Mouse (Mus musculus) kidney, adult 9 months (tissue): Measurements from ENCODE around the gene Tspear.
"Not testable (repeated sequence)": the region's sequence is repeated elsewhere in the genome, so short reads cannot be mapped to it uniquely, and the experiment has no call there.

Experiments
- DNase-seq: peaks from one replicate; pipeline ENCODE4 v3.0.0; 2022

Tspear gene

DNA sequence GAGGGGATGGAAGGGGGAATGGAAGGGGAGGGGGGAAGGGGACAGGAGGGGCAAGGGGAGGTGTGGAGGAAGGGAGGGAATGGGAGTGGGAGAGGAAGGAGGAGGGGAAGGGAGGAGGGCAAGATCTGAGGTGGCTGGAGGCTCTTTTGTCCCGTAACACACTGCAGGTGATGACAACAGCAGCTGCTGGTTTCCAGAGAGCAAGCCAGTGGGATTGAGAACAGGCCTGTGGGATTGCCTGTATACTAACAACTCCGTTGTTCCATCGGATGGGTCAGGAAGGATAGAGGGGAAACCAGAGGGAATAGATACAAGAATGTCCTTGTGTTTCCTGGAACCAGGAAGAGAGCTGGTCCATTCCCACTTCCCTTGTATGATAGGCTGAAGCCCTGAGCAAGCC lies 111.3 kb downstream of the Tspear start:
- DNase-seq = no peak

DNA sequence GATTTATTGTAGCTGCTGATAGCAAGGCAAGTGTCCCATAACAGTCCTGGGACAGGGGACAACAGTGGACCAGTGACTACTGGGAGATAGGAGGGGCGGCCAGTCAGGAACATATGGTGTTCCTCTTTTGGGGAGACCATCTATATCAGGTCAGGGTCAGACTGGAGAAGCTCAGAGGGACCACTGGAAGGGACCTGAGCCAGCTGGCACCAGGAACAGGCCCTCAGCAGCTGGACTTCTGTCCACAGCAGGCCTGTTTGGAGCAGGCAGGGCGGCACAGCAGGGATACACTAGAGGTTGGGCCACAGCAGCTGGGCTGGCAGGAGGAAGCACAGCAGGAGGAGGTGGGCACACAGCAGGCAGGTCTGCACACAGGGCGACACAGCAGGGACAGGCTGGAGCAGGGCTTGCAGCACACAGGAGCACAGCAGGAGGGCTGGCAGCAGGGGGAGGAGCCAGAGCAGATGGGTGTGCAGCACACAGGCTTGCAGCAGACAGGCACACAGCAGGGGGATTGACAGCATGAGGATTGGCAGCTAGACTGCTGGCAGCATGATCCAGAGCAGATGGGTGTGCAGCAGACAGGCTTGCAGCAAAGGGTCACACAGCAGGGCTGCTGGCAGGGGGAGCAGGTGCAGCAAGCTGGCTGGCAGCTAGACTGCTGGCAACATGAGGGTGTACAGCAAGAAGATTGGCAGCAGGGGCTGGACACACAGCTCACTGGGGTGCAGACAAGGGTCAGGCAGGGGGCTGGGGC lies 112.0 kb downstream of the Tspear start:
- DNase-seq = not testable (repeated sequence)

DNA sequence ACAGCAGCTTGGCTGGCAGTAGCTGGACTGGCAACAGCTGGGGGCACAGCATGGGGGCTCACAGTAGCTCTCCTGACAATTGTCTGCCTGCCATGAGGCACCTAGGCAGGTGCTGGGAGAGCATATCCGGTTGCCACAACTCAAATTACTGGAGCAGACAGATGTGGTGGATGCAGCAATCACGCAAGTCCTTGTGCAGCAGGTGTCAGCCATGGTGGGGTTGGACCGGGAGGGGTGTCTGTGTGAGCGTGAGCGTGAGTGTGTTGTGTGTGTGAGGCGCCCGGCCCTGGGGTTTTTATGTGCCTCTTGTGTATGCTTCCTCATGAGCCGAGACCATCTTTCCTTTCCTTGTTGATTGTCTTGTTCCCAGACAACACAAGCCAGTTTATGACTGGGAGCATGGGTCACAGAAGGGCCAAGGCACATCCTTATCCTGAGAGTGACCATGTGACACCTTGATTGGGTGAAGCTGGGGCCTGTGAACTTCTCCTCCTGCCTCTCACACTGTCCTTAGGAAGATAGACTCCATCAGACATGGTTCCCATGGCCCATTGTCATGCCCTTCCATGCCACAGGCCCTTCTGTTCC lies 112.6 kb downstream of the Tspear start, which contains the start of gene Gm19668:
Gene Gm19668, minus strand, starts transcription at position 213 of the 588 bp plus-strand sequence.
- DNase-seq = no peak

DNA sequence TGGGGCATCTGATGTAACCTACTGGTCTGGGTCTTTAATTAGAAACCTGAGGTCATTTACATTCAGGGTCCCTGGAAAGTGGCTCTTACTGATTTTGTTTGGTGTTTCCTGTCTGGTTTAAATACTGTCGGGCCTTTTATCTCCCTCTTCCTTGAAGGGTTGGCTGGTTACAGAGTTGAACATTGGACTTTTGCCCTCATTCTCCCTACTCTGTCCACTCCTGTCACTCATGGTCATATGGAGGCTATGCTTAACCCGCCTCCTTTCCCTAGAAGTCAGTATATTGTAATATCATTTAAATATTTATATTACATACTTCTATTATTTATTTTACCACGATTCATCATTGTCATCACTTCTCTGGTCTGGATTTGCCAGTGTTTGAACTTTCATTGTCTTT lies 117.7 kb downstream of the Tspear start:
- peak; percentile 9 for DNase-seq

DNA sequence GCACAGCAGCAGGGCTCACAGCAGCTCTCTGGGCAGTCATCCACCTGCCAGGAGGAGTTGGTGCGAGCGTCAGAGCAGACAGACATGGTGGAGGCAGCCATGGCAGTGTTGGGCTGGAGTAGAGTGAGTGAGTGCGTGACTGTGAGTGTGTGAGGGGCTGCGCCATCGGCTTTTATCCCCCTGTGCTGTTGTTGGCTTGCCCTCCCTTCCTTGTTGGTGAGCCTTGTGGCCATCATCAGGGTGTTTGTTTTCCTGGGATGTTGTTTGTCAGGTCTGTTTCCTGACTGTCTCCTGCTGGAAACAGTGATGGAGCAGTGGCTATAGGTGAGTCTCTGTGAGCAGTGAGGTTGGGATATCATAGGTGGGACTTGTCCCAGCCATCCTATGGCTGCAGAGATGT lies 125.4 kb downstream of the Tspear start, which contains the start of gene Gm9507:
Gene Gm9507, minus strand, starts transcription at position 101 of the 400 bp plus-strand sequence.
- no peak for DNase-seq

DNA sequence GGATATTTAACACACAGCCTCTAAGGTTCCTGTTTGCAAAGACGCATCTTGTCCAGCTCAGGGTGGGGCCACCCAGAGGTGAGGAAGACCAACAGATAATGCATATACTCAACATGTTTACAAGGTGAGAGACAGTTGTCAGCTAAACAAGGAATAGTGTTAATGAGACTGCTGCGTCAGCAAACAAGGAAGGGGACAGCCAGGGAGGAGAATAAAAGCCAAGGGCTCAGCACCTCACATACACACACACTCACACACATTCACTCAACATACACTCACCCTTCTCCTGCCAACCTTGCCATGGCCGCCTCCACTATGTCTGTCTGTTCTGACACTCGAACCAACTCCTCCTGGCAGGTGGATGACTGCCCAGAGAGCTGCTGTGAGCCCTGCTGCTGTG lies 128.0 kb downstream of the Tspear start, which contains the start of gene Gm2696:
Gene Gm2696, plus strand, starts transcription at position 301 of the 400 bp plus-strand sequence.
- DNase-seq = no peak

DNA sequence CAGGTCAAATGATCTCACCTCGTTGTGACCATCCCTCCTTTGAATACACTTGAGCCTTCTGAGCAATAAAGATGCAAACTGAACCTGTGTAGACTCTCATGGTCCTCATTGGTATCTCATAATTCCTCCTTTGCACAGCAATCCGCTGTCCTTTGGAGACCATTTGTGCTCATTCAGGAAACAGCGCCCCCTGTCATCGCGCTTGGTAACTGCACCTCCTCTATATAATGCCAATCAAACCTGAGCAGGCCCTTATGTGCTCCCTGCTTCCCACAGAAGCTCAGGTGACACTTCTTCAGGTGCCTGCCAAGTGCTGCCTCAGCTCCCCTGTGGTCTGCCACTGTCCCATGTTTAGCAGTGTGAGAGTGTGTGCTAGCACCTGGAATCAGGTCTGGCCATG lies 129.1 kb downstream of the Tspear start:
- DNase-seq = peak; percentile 13

DNA sequence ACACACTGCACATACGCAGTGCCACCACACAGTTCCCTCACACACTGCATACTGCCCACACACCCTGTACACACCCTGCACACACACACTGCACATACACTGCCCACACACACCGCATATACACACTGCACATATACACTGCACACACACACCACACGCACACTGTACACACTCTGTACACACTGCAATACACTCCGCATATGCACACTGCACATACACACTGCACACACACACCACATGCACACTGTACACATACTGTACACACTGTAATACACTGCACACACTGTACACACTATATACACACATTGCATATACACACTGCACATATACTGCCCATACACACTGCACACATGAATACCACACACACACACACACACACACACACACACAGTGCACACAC lies 132.2 kb downstream of the Tspear start:
- no peak for DNase-seq

DNA sequence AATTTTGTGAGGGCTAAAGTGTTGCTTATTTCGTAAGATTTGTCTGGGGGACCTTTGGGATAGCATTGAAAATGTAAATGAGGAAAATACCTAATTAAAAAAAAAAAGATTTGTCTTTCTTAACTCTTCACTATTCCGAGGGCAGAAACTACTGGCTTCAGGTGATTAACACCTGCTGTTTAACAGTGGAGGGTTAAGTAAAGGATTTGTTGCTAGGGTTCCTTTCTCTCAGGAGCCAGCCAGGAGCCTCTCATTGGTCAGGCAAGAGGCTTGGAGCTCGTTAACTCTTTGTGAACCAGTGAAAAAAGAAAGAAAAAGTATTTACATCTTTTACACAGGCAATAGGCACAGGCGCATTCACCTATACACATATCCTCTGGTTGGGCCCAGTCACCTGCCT lies 132.8 kb downstream of the Tspear start:
- no peak for DNase-seq

DNA sequence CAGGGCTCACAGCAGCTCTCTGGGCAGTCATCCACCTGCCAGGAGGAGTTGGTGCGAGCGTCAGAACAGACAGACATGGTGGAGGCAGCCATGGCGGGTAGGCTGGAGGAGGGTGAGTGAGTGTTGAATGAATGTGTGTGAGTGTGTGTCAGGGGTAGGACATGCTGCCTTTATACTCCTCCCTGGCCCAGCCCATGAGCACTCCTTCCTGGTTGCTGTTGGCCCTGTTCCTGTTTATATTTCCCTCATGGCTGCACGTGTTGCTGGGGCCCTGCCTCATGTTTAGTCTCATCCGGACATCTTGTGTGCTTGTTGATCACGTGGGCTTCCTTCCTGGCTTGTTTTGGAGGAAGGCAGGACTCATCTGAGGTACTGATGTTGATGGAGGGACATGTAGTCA lies 140.6 kb downstream of the Tspear start, which contains the start of gene Krtap10-4:
Gene Krtap10-4, minus strand, starts transcription at position 145 of the 400 bp plus-strand sequence.
- no peak for DNase-seq

DNA sequence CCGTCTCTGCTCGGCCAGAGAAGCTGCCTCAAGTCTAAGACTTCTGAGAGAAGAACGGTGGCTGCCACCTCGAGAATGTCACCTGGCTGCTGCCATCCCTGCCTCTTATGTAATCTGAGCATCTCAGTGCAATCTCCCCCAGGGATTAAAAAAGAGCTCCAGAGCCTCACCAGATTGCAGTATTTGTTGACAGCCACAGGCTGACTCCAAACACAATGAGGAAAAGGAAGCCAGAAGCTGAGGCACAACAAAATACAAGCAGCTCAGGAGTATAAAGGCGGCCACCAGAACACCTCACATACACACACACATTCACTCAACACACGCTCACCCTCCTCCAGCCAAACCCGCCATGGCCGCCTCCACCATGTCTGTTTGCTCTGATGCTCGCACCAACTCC lies 149.3 kb downstream of the Tspear start, which contains the start of gene Krtap10-10:
Gene Krtap10-10, plus strand, starts transcription at position 301 of the 400 bp plus-strand sequence.
- no peak for DNase-seq

DNA sequence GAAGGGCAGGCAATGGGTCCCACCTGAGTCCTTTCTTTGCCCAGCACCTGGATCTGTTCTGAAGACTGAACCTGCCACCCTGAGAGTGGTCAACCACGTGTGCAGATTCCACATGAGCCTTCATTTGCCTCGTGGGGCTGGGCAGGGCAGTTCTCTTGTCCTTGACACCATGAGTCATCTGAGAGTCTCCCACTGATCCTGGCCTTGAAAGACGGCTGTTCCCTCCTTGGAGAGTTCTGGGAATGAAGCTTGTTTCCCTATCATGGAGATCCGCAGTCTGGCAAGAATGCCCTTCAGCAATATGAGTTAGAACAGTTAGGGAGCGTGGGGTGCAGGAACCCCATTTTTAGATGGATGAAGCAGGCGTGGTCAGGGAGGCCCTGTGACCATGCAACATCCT lies 152.6 kb downstream of the Tspear start:
- no peak for DNase-seq

DNA sequence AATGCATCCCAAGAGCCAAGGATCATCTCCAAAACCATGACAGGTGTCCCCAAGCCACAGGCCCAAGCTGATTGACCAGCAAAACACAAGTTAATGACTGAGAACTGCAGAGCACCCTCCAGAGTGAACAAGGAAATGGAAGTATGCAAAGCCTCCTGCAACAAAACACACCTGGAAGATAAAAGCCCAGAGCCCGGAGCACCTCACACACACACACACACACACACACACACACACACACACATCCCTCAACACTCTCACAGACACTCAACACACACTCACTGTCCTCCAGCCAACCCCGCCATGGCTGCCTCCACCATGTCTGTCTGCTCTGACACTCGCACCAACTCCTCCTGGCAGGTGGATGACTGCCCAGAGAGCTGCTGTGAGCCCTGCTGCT lies 160.1 kb downstream of the Tspear start, which contains the start of gene Gm36176:
Gene Gm36176, plus strand, starts transcription at position 301 of the 400 bp plus-strand sequence.
- DNase-seq = no peak

DNA sequence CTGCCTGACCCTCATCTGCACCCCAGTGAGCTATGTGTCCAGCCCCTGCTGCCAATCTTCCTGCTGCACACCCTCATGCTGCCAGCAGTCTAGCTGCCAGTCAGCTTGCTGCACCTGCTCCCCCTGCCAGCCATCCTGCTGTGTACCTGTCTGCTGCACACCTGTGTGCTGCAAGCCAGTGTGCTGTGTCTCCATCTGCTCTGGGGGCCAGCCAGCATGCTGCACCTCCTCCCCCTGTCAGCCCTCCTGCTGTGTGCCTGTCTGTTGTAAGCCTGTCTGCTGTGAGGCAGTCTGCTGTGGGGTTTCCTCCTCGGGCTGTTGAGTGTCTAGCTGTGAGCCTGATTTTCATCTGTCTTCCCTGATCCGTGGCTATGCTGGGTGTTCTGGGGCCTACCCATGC lies 160.6 kb downstream of the Tspear start:
- no peak for DNase-seq

DNA sequence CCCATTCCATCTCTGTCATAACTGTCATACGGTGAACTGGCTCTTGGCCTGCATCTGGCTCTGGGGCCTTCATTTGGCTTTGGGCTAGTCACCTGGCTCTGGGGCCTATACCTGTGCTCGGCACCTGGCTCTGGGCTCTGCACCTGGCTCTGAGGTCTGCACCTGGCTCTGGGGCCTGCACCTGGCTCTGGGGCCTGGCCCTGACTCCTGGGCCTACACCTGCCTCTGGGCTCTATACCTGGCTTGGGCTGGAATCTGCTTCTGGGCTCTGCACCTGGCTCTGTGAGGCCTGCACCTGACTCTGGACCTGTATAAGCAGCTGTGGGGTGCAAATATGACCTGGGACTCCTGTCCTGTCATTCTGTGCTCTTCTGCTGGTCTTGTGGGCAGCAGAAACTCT lies 161.2 kb downstream of the Tspear start:
- no peak for DNase-seq

DNA sequence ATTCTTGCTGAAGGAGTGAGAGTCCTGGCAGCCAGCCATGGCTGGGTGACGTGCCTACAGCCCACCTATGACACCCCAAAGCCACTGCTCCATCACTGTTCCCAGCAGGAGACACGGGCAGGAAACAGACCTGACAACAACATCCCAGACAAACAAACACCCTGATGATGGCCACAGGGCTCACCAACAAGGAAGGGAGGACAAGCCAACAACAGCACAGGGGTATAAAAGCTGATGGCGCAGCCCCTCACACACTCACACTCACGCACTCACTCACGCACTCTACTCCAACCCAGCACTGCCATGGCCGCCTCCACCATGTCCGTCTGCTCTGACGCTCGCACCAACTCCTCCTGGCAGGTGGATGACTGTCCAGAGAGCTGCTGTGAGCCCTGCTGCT lies 166.2 kb downstream of the Tspear start, which contains the start of gene Gm10318:
Gene Gm10318, plus strand, starts transcription at position 301 of the 400 bp plus-strand sequence.
- DNase-seq = no peak

DNA sequence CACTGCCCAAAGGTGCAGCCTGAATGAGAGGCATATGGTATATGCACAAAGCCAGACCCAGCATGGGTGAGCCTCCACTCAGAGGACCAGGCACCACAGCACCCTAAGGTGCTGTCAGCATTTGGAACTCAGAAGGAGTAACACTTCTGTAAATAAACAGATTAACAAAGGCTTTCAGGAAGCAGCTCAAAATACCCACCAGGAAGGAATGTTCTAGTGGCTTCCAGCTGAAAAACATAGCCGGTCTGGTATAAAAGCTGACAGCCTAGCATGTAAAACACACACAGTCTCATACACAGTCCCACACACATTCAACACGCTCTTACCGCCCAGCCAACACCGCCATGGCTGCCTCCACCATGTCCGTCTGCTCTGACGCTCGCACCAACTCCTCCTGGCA lies 175.3 kb downstream of the Tspear start, which contains the start of gene Gm3285:
Gene Gm3285, plus strand, starts transcription at position 301 of the 400 bp plus-strand sequence.
- no peak for DNase-seq

DNA sequence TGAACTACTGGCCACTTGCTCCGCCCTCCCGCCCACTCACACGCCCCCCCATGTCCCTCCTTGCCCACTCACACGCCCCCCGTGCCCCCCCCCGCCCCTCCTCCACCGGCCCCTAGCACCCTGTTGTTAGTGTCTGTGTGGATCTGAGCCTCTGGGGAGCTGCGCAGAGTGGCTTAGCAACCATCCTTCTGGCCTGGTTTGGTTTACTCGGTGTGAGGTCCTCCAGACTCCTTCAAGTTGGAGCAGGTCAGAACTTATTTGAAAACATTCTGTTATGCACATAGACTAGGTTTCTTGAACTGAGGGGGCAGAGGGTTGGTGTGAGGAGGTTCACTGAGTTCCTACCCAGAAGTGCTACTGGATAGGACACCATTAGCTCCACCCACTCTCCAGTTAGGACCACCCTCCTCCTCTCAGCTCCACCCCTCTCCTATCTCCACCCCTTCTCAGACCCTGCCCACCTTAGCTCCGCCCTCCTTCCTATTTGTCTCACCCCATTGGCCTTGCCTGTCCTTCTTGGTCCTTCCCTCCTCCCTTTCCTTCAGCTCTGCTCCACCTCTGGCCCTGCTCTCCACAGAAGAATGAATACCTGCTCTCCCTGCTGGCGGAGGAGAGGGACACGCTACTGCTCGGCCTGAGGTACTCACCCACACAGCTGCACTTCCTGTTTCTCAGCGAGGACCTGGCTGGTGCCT lies 177.8 kb downstream of the Tspear start:
- peak; percentile 85 for DNase-seq

DNA sequence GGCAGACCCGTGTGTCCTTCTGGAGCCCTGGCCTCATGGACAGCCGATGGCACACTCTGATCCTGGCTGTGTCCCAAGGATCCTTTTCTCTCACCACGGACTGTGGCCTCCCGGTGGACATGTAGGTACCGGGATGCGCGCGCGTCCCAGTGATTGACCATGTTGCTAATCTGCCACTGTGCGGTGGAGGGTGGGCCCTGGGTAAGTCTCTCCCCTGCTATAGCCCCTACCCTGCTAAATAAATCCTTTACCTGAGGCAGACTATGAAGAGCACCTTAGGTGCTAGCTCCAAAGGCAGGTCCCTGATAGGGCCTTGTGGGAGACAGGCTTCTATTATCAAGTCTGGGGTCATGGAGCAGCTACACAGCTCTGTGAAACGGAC lies 178.4 kb downstream of the Tspear start:
- DNase-seq = no peak

DNA sequence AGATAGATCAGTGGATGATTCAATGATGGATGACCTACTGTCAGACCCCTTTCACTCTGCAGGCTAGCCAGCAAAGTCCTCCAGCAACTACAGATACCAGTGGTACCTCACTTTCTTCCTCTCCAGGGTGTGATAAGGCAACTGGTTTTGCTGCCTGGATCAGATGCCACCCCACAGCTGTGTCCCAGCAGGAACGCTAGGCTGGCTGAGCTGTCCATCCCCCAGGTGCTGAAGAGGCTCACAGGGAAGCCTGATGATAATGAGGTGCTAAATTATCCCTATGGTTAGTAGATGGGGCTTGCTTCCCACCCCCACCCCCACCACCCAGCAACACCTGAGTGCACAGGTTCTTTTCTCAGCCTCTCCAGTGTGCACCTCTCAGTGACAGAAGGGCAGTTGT lies 181.2 kb downstream of the Tspear start:
- DNase-seq = no peak

DNA sequence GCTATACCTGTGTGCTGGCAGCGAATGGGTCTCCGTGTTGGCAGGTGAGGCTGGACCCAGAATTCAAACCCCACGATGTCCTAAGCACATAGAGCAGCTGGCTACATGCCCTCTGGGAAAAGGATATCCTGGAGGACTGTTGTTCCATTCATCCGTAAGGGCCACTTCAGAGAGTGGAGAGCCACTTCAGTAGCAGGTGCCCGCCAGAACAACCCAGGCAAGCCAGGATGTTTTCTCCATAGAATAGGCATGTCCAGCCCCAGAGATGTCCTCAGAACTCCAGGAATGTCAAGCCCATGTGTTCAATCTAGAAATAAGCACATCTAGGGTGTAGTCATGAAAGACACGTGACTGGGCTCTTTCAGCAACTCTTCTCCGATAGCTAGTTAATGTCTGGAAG lies 183.3 kb downstream of the Tspear start:
- no peak for DNase-seq

DNA sequence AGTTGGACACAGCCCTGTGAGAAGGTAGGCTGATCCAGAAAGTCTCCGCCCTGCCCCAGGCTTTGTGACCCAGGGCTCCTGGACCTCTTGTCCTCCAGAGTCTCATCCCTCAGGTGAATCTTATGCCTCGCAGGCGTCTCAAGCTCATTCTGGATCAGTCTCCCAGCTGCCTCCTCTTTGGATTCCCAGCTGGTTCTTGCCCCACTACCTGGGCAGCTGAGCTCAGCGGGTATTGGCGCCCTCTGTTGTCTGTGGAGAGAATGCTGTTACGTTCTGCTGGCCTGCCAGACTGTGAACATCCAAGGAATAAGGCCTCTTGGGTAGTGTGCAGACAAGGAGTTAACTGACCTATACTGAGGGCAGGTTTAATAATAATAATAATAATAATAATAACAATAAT lies 192.6 kb downstream of the Tspear start:
- peak; percentile 53 for DNase-seq

DNA sequence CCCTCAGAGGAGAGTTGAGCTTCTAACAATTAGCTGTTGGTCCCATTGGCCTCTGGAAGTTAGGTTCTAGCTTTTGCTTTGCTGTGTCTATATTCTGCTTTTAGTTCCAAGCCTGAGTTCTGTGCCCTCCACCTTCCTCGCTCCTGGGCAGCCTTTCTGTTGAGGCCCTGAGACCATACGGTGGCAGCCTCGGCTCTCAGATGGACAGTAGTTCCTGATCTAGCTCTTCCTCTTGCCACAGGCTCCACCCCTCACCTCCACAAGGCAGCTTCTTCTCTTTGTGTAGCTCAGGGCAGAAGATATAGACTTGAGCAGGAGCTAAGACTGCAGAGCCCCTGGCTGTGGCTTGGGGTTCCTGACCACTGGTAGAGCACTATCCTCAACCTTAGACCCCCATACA lies 193.9 kb downstream of the Tspear start:
- no peak for DNase-seq
